Mouse (Mus musculus) T-helper 17 cell (primary cell): Measurements from ENCODE around the gene Rbp3.

Source experiments
- in situ Hi-C, 2 experiments: fragments of 300-600 bp; cut with MboI, MseI; formaldehyde crosslinking; loops; 1 replicate in 1 of 2; 2 replicates in 1 of 2; pipeline ENCODE4 v1.15.1; 2025; ENCODE audit warnings: high pct_unique_total_duplicates in 2 of 2

The Rbp3 gene

GRCm38 (mm10) chr14:33965675-33966074, 11.9 kb downstream of the Rbp3 start:
- in situ Hi-C loops: no loop called here

GRCm38 (mm10) chr14:33972679-33973078, 18.9 kb downstream of the Rbp3 start:
- in situ Hi-C loops: no loop called here

- in situ Hi-C loops: no loop called here
Measured at GRCm38 (mm10) chr14:33974752-33975151, 20.9 kb downstream of the Rbp3 start.

- in situ Hi-C loops: no loop called here
Measured at GRCm38 (mm10) chr14:33977748-33978147, 23.9 kb downstream of the Rbp3 start.

- in situ Hi-C loops: no loop called here
Measured at GRCm38 (mm10) chr14:33978604-33979059, 24.8 kb downstream of the Rbp3 start, which contains the start of gene Zfp488. Zfp488 (minus strand) TSS chr14:33978764.

- in situ Hi-C loops: no loop called here
Measured at GRCm38 (mm10) chr14:33989201-33989600, 35.4 kb downstream of the Rbp3 start.

- in situ Hi-C loops: no loop called here
Measured at GRCm38 (mm10) chr14:33991971-33992370, 38.2 kb downstream of the Rbp3 start.

GRCm38 (mm10) chr14:33993051-33993450, 39.2 kb downstream of the Rbp3 start:
- in situ Hi-C loops: no loop called here

- in situ Hi-C loops: no loop called here
Measured at GRCm38 (mm10) chr14:33993521-33994289, 39.9 kb downstream of the Rbp3 start.

- in situ Hi-C loops: no loop called here
Measured at GRCm38 (mm10) chr14:33997427-33997826, 43.6 kb downstream of the Rbp3 start.

- in situ Hi-C loops: loop anchor here in 1 of 2 experiments (5.0 kb wide), 1 partner anchor 1087 kb away; no protein-coding TSS in a partner anchor
Measured at GRCm38 (mm10) chr14:34000076-34000475, 46.3 kb downstream of the Rbp3 start.

- in situ Hi-C loops: loop anchor here in 1 of 2 experiments (5.0 kb wide), 1 partner anchor 1086 kb away; no protein-coding TSS in a partner anchor
Measured at GRCm38 (mm10) chr14:34001445-34001844, 47.6 kb downstream of the Rbp3 start.

GRCm38 (mm10) chr14:34002358-34002757, 48.6 kb downstream of the Rbp3 start:
- in situ Hi-C loops: loop anchor here in 1 of 2 experiments (5.0 kb wide), 1 partner anchor 1085 kb away; no protein-coding TSS in a partner anchor
